In the genomic region with DNA sequence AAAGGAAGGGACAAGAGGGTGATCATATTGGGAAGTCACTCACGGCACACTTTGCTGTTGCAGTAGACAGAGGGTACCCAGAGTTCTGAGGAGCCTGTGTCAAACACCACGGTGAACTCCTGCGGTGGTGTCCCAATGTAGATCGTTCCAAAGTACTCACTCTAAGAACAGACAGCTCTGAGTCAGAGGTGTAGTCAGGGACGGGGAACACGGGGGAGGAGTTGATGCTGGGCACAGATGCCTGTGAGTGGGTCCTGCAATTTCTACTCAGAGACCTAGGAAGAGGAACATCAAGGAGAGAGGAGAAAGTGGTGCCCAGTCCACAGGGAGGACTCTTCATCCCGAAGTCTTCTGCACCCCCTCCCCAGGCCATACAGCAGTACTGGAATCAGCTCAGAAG, we compare ENCODE assay signal across 31 mouse cellular contexts. TPM values are rescaled to one million over a fixed set of nuclear protein-coding genes. Genes with fewer than 3 reads are reported as not detected.
"Had no signal": no experiment of that assay in that cellular context is flagged by ENCODE, and none has a peak within 500 bp of the region (broad histone marks: within the 10 kb centered on the region; RNA-seq: fewer than 3 reads in every experiment).

No protein-coding gene starts in this region.

- DNase-seq: kidney, adult 2 months; kidney, postnatal 25 days; layer of hippocampus, adult 9-11 months; left cerebral cortex, postnatal 4 days; liver, embryonic 13.5 days; lung, adult 2 months; lung, postnatal 14 days; midbrain, embryonic 14.5 days; right cerebral cortex, postnatal 4 days; thymus, adult 18-20 months; thymus, postnatal 36 days had no signal

- H3K27ac ChIP-seq: kidney, postnatal 0 days; layer of hippocampus, adult 2 months; left cerebral cortex, adult 2 months; limb, embryonic 12.5 days; limb, embryonic 15.5 days; liver, embryonic 13.5 days; macrophage had no signal

- H3K9ac ChIP-seq: limb, embryonic 12.5 days; limb, embryonic 15.5 days; liver, embryonic 13.5 days had no signal

- H3K9me3 ChIP-seq: limb, embryonic 12.5 days; limb, embryonic 15.5 days; liver, embryonic 13.5 days had no signal

- H3K27me3 ChIP-seq: limb, embryonic 12.5 days; liver, embryonic 13.5 days had no signal

- H3K4me2 ChIP-seq: limb, embryonic 12.5 days; limb, embryonic 15.5 days; liver, embryonic 13.5 days had no signal

- ATAC-seq: intestine, embryonic 16.5 days had no signal

- H3K36me3 ChIP-seq: limb, embryonic 12.5 days; limb, embryonic 15.5 days; liver, embryonic 13.5 days had no signal

- H3K4me3 ChIP-seq: layer of hippocampus, adult 2 months; left cerebral cortex, adult 2 months; limb, embryonic 12.5 days; limb, embryonic 15.5 days; liver, embryonic 13.5 days had no signal

- H3K4me1 ChIP-seq: limb, embryonic 12.5 days; limb, embryonic 15.5 days; liver, embryonic 13.5 days had no signal

RNA-seq across cellular contexts. Expression of a gene that starts 3.0 kb away (rescaled TPM):
- total RNA-seq: layer of hippocampus, adult 2 months; layer of hippocampus, postnatal 25 days; left cerebral cortex, adult 2 months; left cerebral cortex, postnatal 4 days; midbrain, postnatal 0 days had no signal
- polyA plus RNA-seq: kidney, embryonic 14.5 days; limb, embryonic 12.5 days; macrophage; neural tube, embryonic 11.5 days; testis, adult 2 months; urinary bladder, adult 2 months had no signal

RNA-seq across cellular contexts. Expression of a gene that starts 11.8 kb away (rescaled TPM):
- total RNA-seq: layer of hippocampus, adult 2 months; layer of hippocampus, postnatal 25 days; left cerebral cortex, adult 2 months; left cerebral cortex, postnatal 10 days; left cerebral cortex, postnatal 4 days; megakaryocyte, adult 5-6 weeks; midbrain, postnatal 0 days had no signal
- polyA plus RNA-seq: intestine, embryonic 16.5 days; kidney, adult 2 months; kidney, embryonic 14.5 days; kidney, postnatal 0 days; large intestine, adult 2 months; limb, embryonic 12.5 days; limb, embryonic 15.5 days; liver, embryonic 13.5 days; liver, embryonic 16.5 days; lung, adult 2 months; macrophage; midbrain, embryonic 14.5 days; midbrain, postnatal 0 days; neural tube, embryonic 11.5 days; neural tube, embryonic 14.5 days; testis, adult 2 months; urinary bladder, adult 2 months had no signal

RNA-seq across cellular contexts. Expression of a gene that starts 20.9 kb away (rescaled TPM):
- total RNA-seq: layer of hippocampus, adult 2 months; left cerebral cortex, adult 2 months; left cerebral cortex, postnatal 10 days; left cerebral cortex, postnatal 4 days; megakaryocyte, adult 5-6 weeks had no signal
- polyA plus RNA-seq: kidney, embryonic 14.5 days; liver, embryonic 13.5 days; lung, adult 2 months; lung, embryonic 16.5 days; macrophage; neural tube, embryonic 11.5 days; stomach, embryonic 14.5 days; testis, adult 2 months had no signal

RNA-seq across cellular contexts. Expression of a gene that starts 35.7 kb away (rescaled TPM):
- total RNA-seq: layer of hippocampus, adult 2 months; layer of hippocampus, postnatal 25 days; left cerebral cortex, postnatal 10 days; megakaryocyte, adult 5-6 weeks; midbrain, postnatal 0 days had no signal
- polyA plus RNA-seq: intestine, embryonic 16.5 days; kidney, adult 2 months; kidney, embryonic 14.5 days; kidney, postnatal 0 days; large intestine, adult 2 months; limb, embryonic 12.5 days; liver, embryonic 13.5 days; liver, embryonic 16.5 days; lung, adult 2 months; lung, embryonic 16.5 days; macrophage; midbrain, embryonic 14.5 days; midbrain, postnatal 0 days; neural tube, embryonic 11.5 days; neural tube, embryonic 14.5 days; stomach, embryonic 14.5 days; urinary bladder, adult 2 months had no signal
